Mouse (Mus musculus): ENCODE results near the gene Fhit. TPM values are rescaled to one million over a fixed set of nuclear protein-coding genes. Genes with fewer than 3 reads are reported as not detected.
A peak's percentile ranks its signal among the peaks of the same experiment; 100 is the strongest.

The Fhit gene
- polyA plus RNA-seq, 1 experiment, result 6.7 TPM

DNA sequence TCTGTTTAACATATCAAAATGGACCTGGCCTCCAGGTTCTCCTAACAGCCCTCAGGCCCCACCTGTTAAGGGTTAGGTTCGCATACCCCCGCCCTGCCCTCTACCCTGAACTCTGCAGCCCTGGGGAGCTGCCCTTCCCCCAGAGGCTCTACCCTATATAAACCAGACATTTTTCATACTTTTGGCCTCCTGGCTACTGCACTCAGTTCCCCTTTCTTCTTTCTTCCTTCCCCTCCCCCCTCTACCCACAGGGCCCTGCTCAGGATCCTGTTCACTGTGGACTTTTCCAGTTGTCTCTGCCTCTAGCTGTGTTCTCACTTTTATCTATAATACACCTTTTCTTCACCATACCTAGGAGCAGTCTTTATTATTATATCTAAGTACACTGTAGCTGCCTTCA is 627.0 kb downstream of the Fhit start:
- H3K4me1 ChIP-seq (ENCODE audit: control insufficient read depth, insufficient read depth, insufficient read length, low read length), result no peaks in the 10 kb centered on the region
- H3K4me3 ChIP-seq (ENCODE audit: insufficient read depth, low read depth, low read length), result no peak overlapping the region
- H3K27ac ChIP-seq (replicated peaks; ENCODE audit: low read depth, low read length), result no peak overlapping the region

DNA sequence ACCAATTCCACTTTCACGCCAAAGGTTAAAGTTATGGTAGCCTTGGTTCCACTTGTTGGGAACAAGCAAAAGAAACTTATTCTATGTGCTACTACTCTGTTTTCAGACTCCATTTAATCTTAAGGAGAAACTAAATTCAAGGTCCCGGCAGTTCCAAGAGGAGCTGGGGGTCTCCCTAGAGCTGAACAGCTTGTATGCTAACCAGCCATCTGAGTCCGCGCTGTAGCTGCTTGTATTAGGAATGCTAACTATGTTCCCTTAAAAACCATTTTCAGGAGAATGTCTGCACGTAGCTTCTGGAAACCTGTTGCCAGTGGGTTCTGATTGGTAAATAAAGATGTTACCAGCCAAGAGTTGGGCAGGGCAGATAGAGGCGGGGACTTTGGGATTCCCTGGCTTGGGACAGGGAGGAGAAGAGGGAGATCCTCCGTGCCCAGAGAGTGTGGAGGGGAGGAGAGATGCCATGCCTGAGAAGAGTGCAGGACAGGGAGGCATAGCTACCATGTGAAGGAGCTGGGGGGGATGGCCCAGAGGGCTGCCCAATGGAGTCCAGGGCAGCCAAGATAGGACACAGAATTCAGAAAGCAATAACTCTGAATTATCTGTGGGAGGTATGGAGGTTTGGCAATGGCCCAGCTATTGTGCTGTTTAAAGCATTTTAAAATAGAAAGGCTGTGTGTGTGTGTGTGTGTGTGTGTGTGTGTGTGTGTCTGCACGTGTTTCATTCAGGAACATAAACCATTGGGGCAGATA is 629.9 kb downstream of the Fhit start:
- Histone ChIP-seq H3K4me1 (ENCODE audit: control insufficient read depth, insufficient read depth, insufficient read length, low read length) (no peaks in the 10 kb centered on the region), H3K27ac (replicated peaks; ENCODE audit: low read depth, low read length) (no peak overlapping the region), H3K4me3 (ENCODE audit: insufficient read depth, low read depth, low read length) (no peak overlapping the region)

DNA sequence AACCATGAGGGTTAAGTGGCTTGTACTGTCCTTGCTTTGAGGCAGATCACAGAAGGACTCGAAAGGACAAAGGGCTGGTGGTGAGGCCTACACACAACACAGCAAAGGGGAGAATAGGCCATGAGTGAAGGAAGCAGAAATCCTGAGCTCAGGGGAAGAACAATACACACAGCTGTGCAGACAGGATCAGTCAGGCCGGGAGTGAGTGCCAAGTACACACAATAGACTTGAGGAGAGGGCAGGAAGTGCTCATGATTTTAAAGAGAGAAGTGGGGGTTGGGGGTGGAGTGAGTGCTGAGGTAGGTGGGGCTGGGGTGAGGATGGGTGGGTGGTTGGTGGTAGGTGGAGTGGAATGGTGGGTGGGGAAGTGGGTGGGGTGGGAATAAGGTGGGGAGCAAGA is 635.0 kb downstream of the Fhit start:
- Histone ChIP-seq H3K4me3 (ENCODE audit: insufficient read depth, low read depth, low read length) (no peak overlapping the region), H3K4me1 (ENCODE audit: control insufficient read depth, insufficient read depth, insufficient read length, low read length) (no peaks in the 10 kb centered on the region), H3K27ac (replicated peaks; ENCODE audit: low read depth, low read length) (no peak overlapping the region)

DNA sequence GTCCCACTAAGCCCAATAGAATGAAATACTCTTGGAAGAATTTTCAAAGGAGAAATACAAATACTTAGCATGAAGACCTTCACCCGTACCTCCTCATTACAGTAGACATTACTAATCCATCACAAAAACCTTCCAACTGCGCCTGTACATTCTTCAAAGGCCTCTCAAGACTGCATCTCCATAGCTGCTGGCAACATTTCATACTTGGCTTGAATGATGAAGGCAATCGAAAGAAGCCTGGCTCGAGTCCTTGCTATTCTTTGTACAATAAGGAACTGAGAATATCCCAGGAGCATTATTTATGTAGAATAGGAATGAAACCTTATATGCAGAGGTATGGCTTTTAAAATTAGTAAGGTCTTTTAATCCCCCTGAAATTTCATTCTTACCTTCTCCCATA is 636.0 kb downstream of the Fhit start:
- H3K4me3 ChIP-seq (ENCODE audit: insufficient read depth, low read depth, low read length), result no peak overlapping the region
- H3K4me1 ChIP-seq (ENCODE audit: control insufficient read depth, insufficient read depth, insufficient read length, low read length), result no peaks in the 10 kb centered on the region
- no peak overlapping the region for H3K27ac ChIP-seq (replicated peaks; ENCODE audit: low read depth, low read length)

DNA sequence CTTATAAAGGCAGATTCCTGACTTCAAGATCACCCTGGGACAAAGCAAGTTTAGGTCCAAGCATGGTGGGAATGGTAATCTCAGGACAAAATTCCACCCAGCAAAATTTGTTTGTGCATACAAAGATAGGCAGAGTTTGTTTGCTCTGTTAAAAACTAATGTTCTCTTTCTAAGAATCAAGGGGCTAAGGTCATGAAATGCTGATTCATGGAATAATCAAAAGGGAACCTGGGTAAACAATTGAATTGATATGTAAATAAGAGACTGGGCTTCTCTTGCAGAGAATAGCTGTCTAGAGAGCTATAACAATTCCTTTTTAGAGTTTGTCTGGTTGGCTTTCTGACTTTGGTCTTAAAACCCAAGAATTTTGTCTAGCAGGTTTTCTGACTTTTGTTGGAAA is 647.8 kb downstream of the Fhit start:
- H3K27ac ChIP-seq (replicated peaks; ENCODE audit: low read depth, low read length), result no peak overlapping the region
- H3K4me3 ChIP-seq (ENCODE audit: insufficient read depth, low read depth, low read length), result no peak overlapping the region
- no peaks in the 10 kb centered on the region for H3K4me1 ChIP-seq (ENCODE audit: control insufficient read depth, insufficient read depth, insufficient read length, low read length)

DNA sequence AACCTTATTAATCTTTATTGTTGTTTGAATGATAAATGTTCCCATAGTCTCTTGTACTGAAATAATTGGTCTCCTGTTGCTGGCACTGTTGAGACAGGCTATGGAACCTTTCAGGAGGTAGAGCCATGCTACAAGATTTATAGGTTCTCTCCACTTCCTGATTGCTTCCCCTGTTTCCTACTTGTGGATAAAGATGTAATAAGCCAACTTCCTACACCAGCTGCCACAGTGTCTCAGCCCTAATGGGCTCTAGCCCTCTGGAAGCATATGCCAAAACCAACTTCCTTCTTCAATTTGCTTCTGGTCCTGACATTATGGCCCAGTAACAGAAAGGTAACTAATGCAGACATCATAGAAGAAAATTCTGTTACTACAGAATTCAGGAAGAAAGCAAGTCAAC is 652.6 kb downstream of the Fhit start:
- no peak overlapping the region for H3K27ac ChIP-seq (replicated peaks; ENCODE audit: low read depth, low read length)
- no peak overlapping the region for H3K4me3 ChIP-seq (ENCODE audit: insufficient read depth, low read depth, low read length)
- H3K4me1 ChIP-seq (ENCODE audit: control insufficient read depth, insufficient read depth, insufficient read length, low read length), result no peaks in the 10 kb centered on the region

DNA sequence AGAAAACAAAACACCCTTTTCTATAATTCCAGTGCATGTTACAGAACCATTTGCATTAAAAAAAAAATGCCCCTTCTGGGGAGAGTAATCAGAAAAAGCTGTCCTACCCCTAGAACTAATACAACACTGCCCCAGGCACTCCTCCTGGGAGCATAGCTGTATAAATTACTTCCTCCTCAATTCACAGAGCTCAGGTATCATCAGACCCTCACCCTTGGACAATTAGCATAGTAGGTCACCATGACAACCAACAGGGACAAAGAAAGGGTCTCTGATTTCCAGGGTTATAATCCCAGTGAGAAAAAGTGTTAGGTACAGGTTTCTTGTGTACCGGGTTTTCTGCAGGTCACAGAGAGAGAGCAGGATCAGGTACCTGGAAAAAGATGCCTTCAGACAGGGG is 654.3 kb downstream of the Fhit start:
- no peak overlapping the region for H3K4me3 ChIP-seq (ENCODE audit: insufficient read depth, low read depth, low read length)
- H3K27ac ChIP-seq (replicated peaks; ENCODE audit: low read depth, low read length), result no peak overlapping the region
- no peaks in the 10 kb centered on the region for H3K4me1 ChIP-seq (ENCODE audit: control insufficient read depth, insufficient read depth, insufficient read length, low read length)

DNA sequence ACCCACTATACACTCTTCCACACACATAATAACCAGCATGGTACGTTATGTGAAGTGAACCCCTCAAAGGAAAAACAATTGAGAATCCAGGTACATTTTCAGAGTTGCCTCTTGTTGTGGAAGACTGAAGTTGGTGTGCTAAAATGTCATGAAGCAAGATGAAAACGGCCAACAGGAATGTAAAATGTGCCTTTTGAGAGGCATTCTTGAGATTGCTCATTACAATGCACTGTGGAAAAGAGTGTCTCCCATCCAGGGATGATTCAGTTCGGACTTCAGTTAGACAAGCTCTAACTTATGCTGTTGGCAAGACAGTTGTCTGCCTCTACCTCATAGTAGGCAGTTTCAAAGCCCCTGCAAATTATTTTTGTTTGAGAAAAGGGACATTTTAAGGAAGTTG is 676.0 kb downstream of the Fhit start:
- Histone ChIP-seq H3K4me1 (ENCODE audit: control insufficient read depth, insufficient read depth, insufficient read length, low read length) (no peaks in the 10 kb centered on the region), H3K4me3 (ENCODE audit: insufficient read depth, low read depth, low read length) (no peak overlapping the region), H3K27ac (replicated peaks; ENCODE audit: low read depth, low read length) (no peak overlapping the region)

DNA sequence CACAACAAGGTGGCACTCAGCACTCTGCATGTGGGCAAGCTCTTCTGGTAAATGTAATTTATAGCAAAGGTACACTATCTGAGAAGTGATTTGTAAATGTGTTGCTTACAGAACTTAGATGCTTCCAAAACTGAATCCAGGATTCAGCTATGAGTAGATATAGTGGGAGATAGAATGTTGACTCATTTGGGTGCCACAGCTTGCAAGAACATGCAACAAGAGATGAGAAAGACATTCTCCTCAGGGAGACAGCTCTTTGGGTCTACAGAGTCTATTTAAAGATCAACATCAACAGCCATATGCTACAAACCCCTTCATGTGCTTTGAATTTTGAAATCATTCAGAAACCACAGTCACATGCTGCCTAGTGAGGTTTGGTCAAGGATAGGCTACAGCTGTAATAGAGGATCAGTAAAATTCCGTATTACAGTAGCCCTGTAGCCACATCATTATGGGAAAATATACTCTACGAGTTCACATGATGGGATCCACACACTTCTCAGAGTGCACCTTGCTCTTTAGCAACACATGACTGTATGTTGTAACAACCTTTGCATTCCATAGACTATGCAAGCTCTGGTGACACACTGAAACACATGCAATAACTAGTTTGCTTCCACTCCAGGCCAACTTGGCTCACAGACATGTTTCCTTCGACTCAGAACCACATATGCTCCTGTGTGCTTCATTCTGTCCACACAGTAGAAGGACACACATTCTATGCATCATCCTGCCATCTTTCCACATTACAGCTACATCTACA is 678.8 kb downstream of the Fhit start:
- Histone ChIP-seq H3K4me1 (ENCODE audit: control insufficient read depth, insufficient read depth, insufficient read length, low read length) (no peaks in the 10 kb centered on the region), H3K4me3 (ENCODE audit: insufficient read depth, low read depth, low read length) (no peak overlapping the region), H3K27ac (replicated peaks; ENCODE audit: low read depth, low read length) (no peak overlapping the region)

DNA sequence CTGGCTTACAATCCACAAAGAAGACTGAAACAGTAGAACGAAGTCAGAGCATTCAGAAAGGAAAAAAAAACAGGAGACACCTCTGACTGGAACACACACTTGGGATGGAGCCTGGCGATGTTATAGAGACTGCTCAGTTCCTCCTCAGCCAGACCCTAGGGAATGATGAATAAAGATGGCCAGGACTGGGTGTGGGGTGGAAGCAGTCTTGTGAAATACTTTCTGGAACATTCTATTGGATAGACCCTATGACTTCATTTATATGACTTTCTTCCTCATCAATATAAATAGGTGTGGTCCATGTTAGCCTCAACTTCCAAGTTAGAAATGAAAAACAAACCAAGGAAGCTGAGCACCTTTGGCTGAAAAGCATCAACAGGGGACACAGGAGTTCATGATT is 680.5 kb downstream of the Fhit start:
- no peak overlapping the region for H3K27ac ChIP-seq (replicated peaks; ENCODE audit: low read depth, low read length)
- H3K4me1 ChIP-seq (ENCODE audit: control insufficient read depth, insufficient read depth, insufficient read length, low read length), result no peaks in the 10 kb centered on the region
- no peak overlapping the region for H3K4me3 ChIP-seq (ENCODE audit: insufficient read depth, low read depth, low read length)

DNA sequence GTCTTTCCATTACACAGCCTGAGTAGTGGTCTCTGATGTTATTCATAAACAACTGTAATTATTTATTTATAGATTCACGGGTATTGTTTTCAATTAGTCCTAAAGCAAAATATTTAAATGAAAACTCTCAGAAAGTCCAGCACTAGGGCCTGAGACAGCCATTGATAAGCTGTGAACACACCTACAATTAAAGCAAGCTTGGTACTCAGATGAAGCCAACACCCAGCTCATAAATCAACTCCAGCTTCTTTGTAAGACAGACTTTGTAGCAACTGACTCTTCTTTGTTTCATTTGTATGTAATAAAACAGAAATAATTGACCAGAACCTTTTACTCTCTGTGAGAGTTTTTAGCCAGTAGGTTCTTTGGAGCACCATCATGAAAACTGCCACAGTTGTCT is 681.2 kb downstream of the Fhit start:
- H3K4me1 ChIP-seq (ENCODE audit: control insufficient read depth, insufficient read depth, insufficient read length, low read length), result no peaks in the 10 kb centered on the region
- no peak overlapping the region for H3K27ac ChIP-seq (replicated peaks; ENCODE audit: low read depth, low read length)
- no peak overlapping the region for H3K4me3 ChIP-seq (ENCODE audit: insufficient read depth, low read depth, low read length)

DNA sequence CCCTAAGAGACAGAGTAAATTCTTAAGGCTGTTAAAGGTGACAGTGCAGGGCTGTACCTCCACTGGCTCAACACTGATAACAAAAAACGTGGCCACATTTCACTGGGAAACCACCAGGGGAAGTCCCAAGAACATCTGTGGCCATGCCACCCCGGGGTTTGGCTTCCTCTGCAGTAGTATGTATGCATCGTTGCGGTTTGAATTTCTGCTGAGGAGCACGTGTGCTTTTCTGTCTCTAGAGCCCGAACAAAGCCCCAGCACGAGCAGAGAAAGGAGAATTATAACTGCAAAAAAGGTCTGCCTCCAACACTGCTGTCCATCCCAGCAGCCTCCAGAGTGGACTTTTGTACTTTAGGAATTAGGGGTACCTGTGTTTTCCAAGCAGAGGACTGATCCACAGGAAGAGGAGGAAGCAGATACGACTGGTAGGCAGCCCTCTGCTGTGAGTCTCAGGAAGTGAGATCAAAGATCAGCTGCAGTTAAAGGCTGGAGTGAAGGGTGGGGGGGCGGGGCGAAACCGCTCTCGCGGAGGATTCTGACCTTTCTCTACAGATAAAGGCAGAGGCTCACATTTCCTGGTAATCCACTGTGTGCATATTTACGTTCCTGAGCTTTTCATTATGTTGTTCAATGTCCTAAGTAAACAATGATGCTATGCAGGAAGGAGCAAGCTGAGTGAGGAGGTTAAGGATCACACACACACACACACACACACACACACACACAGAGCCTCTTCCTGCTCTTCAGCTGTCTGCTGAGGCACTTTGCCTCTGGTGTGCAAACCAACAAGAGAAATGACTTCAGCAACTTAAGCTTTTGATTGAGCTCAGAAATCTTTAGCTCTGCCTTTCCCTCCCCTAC is 708.6 kb downstream of the Fhit start:
- peaks cover 4% of the 10 kb centered on the region for H3K4me1 ChIP-seq (ENCODE audit: control insufficient read depth, insufficient read depth, insufficient read length, low read length)
- H3K27ac ChIP-seq (replicated peaks; ENCODE audit: low read depth, low read length), result 0 out of 2 replicates have a peak overlapping the region, but pooled peaks have one; percentile 18
- peak overlapping the region; percentile 57 for H3K4me3 ChIP-seq (ENCODE audit: insufficient read depth, low read depth, low read length)

DNA sequence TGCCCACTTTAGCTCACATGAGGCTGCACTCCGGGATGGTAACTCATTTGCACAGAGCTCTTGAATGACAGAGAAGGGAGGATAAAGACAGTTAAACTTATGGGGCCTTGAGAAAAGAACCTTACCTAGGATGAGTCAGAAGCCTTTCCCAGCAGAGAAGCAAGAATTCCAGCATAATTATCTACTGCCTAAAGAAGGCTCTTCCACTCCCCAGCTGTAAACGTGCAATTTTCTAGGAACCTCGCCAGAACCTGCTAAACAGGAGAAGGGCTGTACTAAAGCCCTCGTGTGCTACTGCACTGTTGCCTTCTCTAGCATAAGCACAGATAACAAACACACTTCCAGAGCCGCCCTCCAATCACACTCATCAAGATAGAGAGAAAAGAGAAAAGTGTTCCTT is 709.6 kb downstream of the Fhit start:
- no peak overlapping the region for H3K27ac ChIP-seq (replicated peaks; ENCODE audit: low read depth, low read length)

DNA sequence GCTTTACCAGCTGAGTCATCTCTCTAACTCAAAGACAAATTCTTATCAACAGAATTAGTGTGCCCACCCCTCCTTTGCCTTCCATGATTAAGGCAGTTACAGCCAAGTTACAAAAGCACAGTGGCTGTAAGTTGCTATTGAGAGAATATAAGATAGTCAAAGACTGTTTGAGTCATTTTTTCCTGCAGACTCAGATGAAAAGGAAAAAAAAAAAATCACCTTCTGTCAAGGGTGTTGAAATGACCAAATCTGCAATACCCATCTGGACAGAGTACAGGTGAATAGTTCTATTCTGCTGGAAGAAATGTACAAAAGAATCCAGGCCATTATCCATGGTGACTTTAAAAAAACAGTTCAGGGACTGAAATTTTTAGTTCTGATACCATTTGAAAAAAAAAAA is 716.5 kb downstream of the Fhit start:
- no peak overlapping the region for H3K4me3 ChIP-seq (ENCODE audit: insufficient read depth, low read depth, low read length)
- H3K4me1 ChIP-seq (ENCODE audit: control insufficient read depth, insufficient read depth, insufficient read length, low read length), result no peaks in the 10 kb centered on the region
- no peak overlapping the region for H3K27ac ChIP-seq (replicated peaks; ENCODE audit: low read depth, low read length)

More for the DNA sequence above, 709.6 kb downstream of the Fhit start:
- Histone ChIP-seq H3K4me3 (ENCODE audit: insufficient read depth, low read depth, low read length) (no peak overlapping the region), H3K4me1 (ENCODE audit: control insufficient read depth, insufficient read depth, insufficient read length, low read length) (peaks cover 4% of the 10 kb centered on the region)

DNA sequence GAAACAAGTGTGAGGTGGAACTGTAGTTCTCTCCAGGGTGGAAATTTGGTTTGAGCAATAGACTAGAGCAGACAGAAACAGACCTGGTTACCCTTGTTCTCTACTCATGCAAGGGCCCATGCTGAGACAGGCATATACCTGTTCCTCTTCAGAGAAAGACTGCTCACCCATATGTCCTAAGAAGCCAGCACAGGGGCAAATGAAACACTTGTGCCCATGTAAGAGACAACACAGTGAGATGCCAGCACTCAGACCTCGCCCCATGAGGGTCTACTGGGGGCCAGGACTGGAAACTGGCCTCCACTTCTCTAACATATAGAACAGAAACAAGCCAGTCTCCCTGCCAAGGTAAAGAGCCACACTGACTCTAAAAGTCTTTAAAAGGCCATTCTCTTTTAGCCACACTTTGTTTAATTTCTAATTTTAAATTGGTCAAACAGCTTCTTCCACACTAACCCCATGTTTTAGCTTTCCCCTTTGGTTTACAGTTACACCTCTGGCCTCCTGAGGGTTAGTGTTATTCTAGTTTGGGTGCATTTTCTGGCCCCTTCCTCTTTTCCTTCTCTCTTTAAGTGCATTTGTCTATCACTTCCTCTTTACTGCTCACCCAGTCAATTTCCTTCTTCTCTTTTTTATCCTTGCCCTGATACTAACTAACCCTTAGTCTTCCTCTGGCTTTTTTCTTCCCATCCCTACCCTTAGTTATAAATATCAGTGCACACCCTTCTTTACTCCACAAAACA is 722.7 kb downstream of the Fhit start:
- no peaks in the 10 kb centered on the region for H3K4me1 ChIP-seq (ENCODE audit: control insufficient read depth, insufficient read depth, insufficient read length, low read length)
- H3K4me3 ChIP-seq (ENCODE audit: insufficient read depth, low read depth, low read length), result no peak overlapping the region
- no peak overlapping the region for H3K27ac ChIP-seq (replicated peaks; ENCODE audit: low read depth, low read length)
